Mouse (Mus musculus): ENCODE data around the gene Tusc1. TPM values are rescaled to one million over a fixed set of nuclear protein-coding genes. Genes with fewer than 3 reads are reported as not detected.

The Tusc1 gene
- 10 to 100 TPM in 1 of 2 experiments, 1 to 10 TPM in 1; 8.8 to 10.1 TPM for total RNA-seq (2021)

- DNase-seq = peak; percentile 90
These were observed at the start of gene Tusc1 for GRCm38 (mm10) chr4:93335118-93336003. Gene Tusc1 (minus strand): TSS chr4:93335511.

GRCm38 (mm10) chr4:93352930-93353329 lies 17.6 kb upstream of the Tusc1 start:
- no peak for DNase-seq

DNA sequence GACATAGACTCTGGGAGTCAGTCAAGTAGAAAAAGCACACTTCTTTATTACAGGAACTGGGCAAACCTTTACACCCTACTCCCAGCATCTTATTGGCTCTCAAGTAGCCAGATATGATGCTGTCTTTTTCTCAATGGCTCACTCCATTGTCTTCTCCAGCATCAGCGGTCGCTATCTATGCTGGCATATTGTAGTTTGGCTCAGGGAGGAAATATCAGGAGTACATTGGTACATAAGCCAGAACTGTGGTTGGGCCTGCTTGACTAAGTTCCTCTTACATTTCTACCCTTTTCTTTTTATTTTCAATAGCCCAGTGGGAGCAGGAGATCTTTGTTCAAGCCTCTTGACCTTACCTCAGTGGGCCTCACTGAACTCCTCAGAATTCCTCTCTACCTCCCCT lies 9.0 kb upstream of the Tusc1 start:
- no peak for DNase-seq

DNA sequence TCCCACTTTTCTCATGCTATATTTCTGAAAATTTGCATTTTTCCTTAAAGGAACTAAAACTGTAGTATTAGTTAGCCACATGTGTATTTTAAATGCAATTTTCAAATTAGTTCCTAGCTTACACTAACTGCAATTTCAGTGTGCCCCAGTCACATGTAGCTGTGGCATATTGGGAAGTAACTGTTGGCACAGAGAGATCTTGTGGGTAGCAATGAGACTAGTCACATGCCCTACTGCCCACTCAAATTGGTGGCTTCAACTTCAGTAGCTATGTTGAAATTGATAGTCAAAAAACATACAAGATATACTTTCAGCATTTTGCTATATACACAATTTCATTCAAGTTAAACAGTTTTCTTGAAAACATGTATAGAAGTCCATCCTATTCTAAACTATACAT lies 6.3 kb upstream of the Tusc1 start:
- DNase-seq = no peak

- no peak for DNase-seq
These were observed 2.7 kb upstream of the Tusc1 start for GRCm38 (mm10) chr4:93337977-93338376.

DNA sequence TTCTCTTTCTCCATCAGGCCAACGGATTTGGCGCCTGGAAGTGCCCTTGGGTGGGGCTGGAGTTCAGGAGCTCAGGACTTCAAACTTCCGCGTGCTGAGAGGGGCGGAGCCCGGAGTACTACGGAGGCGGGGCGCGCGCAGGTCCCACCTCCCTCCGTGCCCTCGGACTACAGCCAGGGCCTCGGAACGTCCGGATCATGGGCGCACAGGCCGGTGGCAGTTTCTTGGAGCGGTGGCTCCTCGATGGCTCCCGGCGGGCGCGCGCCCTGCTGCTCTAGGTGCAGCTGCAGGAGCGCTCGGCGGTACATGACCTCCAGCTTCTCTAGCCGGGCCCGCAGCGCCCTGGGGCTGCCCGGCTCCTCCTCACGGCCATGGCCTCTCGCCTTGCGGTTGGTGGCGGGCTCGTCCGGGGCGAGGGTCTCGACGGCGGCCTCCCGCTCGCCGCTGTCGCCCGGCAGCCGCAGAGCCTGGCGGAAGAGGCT lies 634 bp downstream of the Tusc1 start:
- DNase-seq = peak; percentile 88

DNA sequence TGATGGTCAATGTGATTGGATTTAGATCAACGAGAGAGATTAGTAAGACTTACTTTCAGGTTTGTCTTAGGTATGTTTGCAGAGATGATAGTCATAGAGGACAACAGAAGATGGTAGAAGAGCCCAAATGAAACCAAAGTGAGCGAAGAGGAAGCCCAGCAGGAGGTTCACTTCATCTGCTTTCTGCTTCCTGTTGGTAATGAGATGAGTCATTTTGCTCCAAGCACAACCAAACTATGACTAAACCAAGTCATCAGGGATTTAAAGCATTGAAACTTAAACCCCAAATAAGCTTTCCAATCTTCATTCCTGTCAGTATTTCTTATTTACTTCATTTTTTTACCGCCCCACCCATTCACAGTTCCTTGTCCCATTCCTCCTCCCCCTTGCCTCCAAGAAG lies 27.8 kb downstream of the Tusc1 start:
- DNase-seq = no peak

- no peak for DNase-seq
These were observed 49.2 kb downstream of the Tusc1 start for GRCm38 (mm10) chr4:93286065-93286464.
